Mouse (Mus musculus) ES-CJ7 (cell line): Measurements from ENCODE around the gene B4galt5.

Experiments
- DNase-seq: peaks from one replicate; pipeline ENCODE4 v3.0.0; 2011; ENCODE audit warnings: low read depth, low spot score

B4galt5 gene

DNA sequence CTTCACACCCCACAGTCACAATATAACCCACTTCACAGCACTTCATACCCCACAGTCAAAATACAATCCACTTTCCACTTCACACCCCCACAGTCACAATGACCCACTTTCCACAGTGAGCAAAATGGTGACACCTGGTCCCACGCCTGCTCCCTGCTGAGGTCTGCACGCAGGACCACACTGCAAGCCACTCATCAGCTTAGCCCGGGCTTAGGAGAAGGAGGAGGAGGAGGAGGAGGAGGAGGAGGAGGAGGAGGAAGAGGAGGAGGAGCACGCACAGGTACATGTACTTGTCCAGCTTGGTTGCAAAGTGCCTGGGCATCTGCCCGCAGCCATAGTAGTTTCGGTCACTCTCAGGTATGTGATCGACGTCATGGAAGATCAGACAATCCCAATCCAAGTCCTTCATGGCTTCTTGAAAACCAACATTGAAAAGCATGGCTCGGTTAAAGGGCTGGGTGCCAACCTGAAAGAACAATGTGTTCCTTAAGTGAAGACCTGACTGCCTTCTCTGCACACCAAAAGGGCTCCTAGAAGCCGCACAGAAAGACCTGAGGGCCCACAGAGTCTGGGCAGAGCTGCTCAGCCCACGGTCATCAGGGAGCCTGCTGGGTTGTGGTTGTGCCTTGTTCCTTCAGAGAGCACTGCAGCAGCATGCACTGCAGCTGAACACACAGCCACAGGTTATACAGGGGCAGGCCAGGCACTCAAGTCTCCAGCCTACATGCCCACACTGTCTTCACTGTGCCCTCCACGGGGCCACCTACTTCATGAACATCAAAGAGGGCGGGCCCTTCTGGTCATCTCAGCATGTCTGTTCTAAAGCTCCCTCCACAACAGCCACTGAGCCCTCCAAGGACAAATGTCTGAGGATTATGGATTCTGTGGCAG lies 43.4 kb downstream of the B4galt5 start:
- no peak for DNase-seq

DNA sequence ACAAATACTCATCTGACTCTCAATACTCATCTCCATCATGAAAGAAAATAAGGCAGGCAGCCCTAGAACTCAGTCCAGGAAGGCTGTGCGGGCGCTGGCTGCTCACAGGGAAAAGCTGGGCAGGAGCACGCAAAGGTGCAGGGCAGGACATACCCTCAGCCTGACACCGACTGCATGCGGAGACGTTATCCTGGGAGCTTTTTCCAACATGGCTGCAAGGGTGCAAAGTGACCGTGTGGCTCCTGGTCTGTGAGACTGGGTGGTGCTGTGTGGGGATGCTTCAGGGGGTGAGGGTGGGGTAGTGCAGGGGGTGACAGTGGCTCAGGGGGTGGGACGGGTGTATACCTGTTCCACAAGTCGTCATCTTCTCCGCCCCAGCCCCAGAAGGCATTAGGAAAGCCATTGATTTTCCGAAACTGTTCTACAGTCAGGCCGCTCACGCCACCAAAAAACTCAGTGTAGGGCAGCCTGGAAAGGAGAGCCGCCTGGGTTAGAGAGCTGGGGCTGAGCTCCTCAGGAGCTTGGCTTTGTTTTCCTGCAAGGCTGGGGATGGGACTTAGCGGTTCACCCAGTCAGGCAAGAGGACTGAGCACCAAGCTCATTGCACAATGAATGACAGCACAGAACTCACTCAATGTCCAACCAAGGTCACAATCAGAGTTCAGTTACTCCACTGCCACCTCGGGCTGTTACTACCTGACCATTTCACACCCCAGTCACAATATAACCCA lies 44.2 kb downstream of the B4galt5 start:
- no peak for DNase-seq

DNA sequence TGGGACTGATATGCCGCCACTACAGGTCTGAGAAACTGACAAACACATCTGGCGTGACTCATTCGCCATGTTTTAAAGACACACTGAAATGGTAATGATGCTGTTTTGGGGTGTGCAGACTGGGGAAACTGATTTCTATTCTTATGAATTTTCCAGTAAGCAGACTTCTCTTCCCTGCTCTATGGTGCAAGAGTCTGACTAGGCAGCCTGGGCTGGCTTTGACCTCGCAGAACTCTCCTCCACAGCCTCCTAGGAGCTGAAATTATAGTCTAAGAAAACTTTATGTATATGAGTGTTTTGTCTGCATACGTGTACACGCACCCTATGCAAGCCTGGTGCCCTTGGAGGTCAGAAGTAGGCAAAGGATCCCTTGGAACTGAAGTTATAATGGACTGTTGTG lies 45.2 kb downstream of the B4galt5 start:
- DNase-seq, result no peak

DNA sequence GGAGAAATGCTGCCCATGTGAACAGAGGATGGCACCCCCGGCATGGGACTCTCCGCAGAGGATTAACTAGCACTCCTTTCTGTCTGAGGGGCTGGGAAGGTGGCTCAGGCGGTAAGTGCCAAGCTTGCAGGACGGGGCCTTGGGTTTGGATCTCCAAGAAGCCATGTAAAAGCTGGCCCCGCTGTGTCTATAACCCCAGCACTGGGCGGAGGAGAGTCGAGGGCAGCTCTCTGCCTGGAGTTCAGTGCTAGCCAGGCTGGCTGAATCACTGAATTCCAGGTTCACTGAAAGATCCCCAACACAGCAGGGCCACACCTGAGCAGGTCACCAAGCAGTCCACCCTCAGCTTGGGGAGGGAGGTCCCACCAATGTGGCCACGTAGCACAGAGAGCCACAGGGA lies 45.8 kb downstream of the B4galt5 start:
- DNase-seq, result no peak

DNA sequence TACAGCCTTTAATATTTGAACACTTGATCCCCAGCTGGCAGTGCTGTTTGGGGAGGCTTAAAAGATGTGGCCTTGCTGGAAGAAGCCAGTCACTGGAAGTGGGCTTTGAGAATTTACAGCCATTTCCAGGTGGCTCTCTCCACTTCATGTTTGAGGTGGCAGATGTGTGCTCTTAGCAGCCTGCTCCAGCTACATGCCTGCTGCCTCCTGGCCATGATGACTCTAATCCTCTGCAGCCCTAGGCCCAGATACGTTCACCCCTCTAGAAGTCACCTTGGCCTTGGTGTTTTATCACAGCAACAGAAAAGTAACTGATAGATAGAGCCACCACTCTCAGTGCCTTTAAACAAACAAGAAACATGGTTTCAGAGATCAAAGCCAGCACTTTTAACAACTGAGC lies 46.3 kb downstream of the B4galt5 start:
- DNase-seq, result no peak

DNA sequence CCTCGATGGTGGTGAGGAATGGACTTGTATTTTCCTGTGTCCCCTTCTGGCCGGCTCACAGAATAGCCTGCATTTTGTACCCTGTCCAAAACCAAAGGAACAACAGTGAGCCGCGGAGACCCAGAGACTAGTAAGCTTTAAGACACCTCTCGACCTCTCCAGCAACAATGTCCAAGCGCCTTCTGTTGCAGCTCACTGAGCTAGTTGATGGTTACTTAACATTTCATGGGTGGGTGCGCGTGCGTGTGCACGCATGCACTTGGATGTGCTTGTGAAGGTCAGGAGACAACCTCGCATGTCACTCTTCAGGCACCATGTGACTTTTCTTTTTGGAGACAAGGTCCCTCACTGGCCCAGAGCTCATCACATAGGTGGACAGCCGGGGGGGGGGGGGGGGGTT lies 47.0 kb downstream of the B4galt5 start:
- no peak for DNase-seq

DNA sequence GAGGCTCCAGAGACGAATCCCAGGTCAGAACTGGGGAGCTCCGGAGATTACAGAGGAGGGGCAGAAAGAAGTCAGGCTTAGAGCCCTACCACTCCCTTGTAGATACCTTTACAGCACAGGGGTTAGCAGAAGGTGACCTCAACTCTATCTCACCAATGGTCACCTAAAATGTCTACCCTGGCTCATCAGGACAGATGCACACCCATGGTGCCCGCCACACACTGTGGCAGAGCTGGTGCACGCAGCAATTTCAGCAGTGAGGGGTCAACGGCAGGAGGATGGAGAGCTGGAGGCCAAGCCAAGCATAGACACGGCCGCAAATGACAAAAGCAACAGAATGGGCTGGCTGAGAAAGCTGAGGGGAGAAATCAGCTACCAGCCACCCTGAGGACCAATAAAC lies 47.4 kb downstream of the B4galt5 start:
- no peak for DNase-seq

DNA sequence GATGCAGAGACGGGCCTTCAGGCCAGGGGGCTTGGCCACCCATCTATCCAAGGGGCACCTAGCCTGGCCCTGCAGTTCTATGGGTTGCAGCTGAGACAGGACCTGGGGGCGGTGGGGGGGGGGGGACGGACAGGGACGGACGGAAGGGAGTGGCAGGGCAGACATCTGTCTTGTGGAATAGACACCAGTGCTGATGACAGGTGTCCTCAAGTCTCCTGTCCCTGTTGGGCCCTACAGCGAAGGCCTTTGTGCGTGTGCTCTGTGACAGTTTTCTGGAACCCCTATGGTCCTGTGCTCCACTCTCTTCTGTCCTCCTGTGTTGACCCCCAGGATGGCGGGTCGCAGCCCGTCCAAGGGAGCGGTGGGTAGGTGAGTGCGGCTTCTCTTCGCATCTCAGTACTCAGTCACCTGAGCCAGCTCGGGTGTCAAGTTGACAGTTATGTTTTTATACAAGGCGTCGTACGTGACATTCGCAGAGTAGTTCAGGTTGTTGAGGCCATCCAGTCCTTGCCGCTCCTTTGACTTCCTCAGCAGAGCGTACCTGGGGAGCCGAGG lies 48.0 kb downstream of the B4galt5 start:
- no peak for DNase-seq

DNA sequence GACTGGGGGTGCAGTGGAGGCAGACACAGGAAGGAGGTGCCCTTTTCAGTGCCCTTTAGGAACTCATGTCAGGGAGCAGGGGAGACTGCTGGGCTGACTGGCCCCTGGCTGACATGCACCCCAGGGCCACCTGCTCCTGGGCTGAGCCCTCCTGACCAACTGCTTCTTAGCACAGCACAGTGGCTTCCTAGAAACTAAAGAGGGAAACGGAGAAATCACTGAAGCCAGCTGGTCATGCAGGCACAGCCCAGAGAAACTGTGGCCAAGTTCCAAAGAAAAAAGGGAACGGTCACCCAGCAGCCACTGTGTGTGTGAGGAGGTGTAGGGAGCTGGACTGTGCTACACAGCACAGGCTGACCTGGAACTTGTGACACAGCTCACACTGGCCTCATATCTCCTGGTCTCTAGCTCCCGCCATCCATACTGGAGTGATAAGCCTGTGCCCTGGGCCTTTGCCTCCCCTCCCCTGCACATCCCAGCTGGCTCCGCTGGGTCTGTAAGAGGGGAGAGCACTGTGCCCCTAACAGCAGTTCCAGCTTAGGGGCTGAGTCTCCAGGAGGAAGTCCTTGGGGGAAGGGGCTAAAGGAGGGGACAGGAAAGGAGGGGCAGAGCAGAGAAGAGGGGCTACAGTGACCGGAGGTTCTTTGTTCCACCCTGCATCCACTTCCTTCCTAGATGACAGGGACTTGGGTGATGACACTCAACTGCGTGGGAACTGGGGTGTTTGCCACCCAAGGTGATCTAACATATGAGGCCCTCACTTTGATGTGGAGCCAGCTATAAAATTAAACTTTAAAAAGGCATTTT lies 48.9 kb downstream of the B4galt5 start:
- no peak for DNase-seq

DNA sequence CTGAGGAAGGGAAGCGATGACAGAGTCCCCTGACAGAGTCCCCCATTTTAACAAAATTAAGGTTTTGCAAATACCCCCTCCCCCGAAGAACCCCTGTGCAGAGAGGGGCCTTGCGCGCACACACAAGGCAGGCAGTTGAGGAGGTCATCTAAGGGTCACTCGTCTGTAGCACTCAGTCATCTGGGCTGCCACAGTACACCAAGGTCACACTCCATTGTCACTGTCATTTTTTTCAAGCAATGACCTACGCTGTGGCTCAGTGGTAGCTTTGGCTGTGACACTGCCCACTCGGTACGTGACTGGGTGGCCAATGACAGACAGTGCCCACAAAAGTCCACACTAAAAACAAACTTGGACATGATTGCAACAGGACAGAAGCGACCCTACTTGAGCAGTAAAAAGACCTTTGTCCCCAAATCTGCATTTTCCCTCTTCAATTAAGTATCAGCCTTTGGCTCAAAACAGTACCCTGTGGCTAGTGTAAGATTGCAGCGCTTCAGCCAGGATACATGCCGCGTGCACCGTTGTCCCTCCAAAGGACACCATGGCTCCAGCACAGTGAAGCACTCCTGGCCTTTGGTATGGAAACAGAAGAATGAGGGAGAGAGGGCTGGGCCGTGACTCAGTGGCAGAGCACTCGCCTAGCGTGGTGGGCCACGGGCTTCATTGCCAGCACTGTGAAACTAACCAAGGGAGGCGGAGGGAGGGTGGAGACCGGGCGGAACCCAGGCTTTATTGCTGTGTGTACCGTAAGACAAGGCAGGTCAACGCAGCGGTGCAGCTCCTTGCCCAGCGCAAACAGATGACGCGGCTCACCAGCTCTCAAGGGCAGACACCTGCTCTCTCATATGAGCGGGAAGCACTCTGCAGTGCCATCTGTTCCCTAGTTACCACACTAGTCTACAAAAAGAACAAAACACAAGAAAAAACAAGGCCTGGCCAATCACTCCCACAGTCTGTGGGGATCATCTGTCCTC lies 50.0 kb downstream of the B4galt5 start:
- DNase-seq, result no peak

DNA sequence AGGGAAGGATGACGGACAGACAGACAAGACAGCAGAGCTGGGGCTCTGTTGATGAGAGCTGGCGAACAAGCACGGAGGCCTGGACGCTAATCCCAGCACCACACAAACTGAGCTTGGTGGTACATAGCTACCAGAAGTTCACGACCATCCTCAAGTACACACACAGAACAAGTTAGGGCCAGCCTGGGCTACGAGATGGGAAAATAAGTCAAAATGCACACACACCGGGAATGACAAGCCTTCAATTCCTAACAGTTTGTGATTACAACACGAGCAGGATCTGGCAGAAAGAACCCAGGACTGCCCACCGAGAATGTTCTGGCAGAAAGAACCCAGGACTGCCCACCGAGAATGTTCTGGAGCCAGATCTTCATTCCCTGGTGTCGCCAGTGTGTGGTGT lies 51.0 kb downstream of the B4galt5 start:
- DNase-seq, result no peak

DNA sequence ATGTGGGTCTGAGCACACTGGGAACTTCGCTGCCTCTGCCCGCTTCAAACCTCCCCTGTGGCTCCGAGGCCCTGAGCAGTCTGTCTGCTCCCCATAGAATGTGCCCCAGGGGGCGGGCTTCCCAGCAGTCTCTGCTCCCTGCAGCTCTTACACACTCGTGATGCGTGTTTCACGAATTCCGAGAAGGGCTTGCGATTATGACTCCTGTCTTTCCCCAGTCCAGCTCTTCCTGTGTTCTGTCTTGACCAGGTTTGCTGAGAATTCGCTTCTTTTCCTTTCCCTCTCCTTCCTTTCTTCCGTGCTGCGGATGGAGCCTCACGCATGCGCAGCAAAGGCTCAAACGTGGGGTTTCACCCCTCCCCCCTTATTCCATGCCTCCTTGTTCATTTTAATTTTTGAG lies 54.1 kb downstream of the B4galt5 start:
- DNase-seq, result no peak

DNA sequence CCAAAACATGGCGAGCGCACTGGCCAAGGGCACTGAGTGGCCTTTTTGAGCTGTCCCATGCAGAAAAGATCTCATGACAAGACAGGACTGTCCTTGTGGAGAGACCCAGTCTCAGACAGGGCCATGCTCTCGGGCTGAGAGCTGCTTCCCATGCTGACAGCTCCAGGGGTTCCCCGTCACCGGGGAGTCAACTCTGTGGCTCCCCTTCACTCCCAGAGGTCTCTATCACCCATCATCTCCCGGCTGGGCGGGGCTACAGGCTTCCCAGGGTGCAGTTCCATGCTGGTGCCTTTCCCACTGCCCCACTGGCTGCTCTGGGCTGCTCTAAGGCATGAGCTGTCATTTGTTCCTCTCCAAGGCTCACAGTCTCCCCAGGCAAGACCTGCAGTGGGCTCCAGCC lies 54.8 kb downstream of the B4galt5 start:
- DNase-seq, result no peak

DNA sequence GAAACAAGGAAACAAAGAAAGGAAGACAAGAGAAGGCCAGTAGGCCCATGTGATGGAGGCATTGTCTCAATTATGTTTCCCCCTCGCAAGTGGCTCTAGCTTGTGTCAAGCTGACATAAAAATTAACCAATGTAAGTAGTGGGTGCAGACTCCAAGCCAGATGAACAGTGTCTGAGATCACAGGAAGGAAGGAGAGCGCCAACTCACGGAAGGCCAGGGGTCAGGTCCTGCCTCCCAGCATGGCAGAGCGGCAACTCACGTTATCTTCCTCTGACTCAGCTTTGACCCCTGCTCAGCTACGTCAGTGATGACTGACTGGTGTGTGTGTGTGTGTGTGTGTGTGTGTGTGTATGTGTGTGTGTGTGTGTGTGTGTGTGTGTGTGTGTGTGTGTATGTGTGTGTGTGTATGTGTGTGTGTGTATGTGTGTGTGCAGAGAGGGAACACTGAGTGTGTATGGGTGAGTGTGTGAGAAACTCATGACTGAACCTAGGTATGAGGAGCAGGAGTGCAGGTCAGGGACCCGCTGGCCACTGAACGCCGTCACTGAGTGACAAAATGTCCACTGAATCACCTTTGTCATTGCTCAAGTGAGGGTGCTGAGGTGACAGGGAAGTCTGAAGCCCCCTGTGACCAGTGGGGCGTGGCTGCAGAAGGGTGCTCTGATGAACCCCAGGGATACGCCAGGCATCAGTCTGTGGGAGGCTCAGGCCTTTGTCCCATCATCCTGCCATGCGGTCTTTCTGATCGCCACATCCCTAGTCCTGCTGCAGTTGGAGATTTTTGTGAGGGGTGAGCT lies 55.5 kb downstream of the B4galt5 start:
- DNase-seq, result no peak

DNA sequence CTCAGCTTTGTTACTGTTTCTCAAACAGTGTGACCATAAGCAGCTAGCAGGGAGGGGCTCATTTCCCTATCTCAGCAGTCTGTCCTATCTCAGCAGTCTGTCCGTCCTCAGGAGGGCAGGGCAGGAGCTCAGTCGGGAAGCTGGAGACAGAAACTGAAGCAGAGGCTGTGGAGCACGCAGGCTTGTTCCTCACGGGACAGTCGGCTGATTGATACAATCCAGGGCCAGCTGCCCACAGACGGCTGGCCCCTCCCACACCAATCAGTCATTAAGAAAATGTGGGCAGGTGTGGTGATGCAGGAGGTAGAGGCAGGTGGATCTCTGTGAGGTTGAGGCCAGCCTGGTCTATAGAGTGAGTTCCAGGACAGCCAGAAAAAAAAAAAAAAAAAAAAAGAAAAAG lies 56.1 kb downstream of the B4galt5 start:
- DNase-seq, result no peak

DNA sequence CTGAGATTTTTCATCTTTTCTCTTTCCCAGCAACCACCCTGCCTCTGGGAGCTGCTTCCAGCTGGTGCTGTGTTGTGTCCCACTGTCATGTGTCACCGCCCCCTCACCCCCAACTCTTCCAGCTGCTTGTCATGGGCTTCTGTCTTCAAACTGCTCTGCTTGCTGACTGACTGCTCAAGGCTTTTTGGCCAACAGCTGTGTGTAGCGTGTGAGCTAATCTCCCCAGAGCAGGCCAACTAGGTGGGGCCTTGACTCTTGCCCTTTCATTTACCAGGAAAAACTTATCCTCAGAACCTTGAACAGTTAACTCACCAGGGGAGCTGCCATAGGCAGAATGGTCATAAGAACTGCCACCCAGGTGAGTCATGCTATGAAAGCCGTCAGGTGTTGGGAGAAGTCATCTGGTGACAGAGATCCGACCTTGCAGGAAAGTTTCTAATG lies 56.8 kb downstream of the B4galt5 start:
- no peak for DNase-seq

DNA sequence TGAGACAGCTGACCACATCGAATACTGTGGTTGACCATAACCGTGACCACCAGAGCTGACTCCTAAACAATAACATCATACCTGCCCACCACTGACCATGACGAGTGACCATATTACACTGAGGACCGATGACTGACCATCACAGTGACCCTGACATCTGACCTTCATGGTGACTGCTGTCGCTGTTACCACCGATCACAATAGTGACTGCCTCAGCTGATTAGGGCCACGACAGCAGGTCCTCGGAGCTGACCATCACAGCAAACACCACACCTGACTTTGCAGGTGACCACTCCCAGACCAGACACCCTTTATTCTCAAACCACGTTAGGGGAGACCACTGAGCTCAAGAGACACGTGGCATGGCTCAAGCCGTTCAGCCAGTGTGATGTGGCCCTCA lies 57.3 kb downstream of the B4galt5 start:
- DNase-seq, result no peak

DNA sequence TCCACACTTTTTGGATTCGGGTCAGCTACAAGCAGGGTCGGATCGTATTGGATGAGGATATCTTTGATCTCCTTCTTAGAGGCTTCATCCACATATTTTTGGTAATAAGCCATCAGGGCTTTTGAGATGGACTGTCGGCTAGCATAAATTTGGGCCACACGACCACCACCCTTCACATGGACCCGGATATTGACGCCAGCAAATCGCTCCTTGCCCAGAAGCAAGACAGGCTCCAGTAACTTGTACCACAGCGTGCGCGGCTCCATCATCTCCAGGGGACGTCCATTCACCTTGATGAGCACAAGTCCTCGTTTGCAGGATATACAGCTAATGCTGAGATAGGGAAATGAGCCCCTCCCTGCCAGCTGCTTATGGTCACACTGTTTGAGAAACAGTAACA lies 67.5 kb downstream of the B4galt5 start:
- DNase-seq, result no peak

DNA sequence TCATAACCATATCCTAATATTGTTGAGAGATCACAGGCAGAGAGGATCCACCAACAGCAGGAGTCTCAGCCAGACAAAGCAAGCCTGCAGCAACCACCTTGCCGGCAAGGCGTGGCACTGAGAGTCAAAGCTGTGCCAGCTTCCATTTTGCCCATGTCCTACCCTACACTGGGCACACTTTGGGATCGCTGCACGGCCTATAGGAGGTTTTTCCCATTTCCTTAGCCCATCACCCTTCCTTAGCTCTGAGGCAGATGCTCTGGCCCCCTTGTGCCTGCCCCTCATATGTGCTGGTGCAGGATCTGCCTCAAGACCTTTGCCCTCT lies 68.0 kb downstream of the B4galt5 start:
- no peak for DNase-seq
